Mouse (Mus musculus) mouse embryonic stem cell (cell line): ENCODE measurements around the gene Mmel1.

Source experiments
- in situ Hi-C, 2 experiments: fragments of 300-500 bp; cut with MboI; formaldehyde crosslinking; loops; 1 replicate in 1 of 2; 3 replicates in 1 of 2; pipeline ENCODE4 v1.14.3; 2019 to 2020; ENCODE audit warnings: low sequenced_read_pairs in 2 of 2, low pct_unique_long_range_greater_than_20kb in 1 of 2, mixed read lengths in 1 of 2; ENCODE audit not compliant: unreplicated experiment in 1 of 2

The Mmel1 gene

GRCm38 (mm10) chr4:154858601-154859000 lies 10.8 kb upstream of the Mmel1 start:
- in situ Hi-C loops = no loop called here

- in situ Hi-C loops = no loop called here
Measured at GRCm38 (mm10) chr4:154861967-154862366, 7.4 kb upstream of the Mmel1 start.

GRCm38 (mm10) chr4:154863436-154863935 lies 5.9 kb upstream of the Mmel1 start:
- in situ Hi-C loops = no loop called here

GRCm38 (mm10) chr4:154864271-154864771 lies 5.1 kb upstream of the Mmel1 start:
- in situ Hi-C loops = no loop called here

GRCm38 (mm10) chr4:154864961-154865760 lies 4.2 kb upstream of the Mmel1 start:
- in situ Hi-C loops = no loop called here

DNA sequence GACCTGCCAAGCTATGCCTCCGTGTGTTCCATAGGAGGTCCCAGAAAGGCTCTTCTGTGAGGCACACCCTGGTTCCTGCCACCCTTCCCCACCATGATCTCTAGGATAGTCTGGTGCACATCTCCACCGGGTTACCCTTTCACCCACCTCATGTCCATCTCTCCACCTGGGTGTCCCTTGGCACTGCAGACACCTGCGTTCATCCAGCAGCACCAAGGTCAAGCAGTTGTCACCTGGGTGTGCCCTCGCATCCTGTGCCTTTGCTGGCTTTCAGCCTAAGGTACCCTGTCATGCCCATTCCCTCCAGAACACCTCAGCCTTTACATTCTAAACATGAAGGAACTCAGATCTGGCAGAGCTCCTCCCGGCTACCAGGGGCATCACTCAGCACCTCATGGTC lies 3.0 kb upstream of the Mmel1 start:
- in situ Hi-C loops = no loop called here

DNA sequence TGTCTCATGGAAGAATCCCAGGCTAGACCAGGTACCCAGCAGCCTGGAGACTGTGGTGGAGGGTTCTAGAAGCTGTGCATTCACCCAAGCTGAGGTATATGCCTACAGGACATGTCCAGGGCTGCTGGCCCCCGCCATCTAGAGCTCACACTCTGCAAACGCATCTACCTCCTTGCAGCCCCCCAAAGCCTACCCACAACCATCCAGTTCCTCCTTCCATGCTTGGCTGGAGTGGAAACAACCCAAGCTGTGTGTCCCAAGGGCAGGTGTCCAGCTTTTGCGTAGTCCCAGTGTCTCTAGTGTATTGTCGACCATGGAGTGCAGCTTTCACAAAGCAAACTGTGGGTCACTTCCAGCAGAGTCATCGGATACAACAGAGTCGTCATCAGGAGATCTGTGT lies 2.1 kb upstream of the Mmel1 start:
- in situ Hi-C loops = no loop called here

DNA sequence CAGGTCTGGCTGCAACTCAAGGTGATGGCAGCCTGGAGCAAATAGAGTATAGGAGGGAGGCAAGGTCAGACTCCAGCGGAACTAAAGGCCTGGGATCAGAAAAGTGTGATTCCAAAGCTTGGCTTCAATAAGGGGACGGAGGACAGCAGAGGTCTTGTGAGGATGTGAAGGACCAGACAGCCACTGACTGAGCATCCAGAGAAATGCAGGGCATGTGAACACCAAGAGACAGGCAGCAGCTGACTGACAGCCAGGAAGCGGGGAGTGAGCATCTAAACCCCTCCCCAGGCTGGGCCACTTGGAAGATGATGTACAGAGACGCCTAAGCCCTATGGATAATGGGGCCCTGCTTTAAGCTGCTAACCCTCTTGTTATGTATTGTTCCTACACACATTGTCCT lies 1.3 kb downstream of the Mmel1 start:
- in situ Hi-C loops = no loop called here

DNA sequence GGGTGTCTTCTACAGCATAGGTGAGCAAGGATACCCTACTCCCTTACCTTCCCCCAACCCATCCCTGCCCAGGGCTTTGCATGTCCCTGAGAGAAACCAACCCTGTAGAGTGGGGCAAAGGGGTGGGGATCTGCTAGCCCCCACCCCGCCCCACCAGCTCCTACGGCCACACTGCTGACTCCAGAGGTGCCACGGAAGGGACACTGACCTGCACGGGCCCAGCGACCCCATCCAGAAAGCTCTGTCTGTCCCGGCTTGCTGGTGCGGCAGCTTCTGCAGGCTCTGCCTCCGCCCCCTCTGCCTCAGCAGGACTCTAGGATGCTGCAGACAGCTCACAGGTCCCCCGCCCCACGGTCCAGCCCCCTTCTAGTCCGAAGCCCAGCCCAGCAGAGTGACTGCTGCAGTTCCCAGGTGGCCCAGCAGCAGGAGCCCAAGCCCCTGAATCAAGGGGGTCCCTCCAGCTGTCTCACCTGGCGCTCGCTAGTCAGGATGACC lies 2.4 kb downstream of the Mmel1 start:
- in situ Hi-C loops = no loop called here

DNA sequence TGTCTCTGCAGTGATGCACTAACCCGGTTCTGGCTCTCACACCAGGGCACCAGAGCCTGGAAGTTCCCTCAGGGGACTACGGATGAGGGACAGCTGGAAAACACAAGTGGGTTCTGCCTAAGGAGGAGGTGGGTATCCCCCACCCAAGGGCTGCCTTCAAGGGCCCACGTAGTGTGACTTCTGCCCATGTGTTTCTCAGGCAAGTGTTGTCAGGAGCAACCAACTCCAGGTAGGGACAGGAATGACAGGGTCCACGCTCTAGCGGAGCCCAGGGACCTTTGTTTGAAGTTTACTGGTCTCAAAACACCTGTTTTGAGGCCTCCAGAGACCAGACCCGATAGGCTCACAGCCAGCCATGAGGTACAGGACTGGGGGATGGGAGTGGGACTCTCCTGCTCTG lies 3.8 kb downstream of the Mmel1 start:
- in situ Hi-C loops = no loop called here

GRCm38 (mm10) chr4:154877864-154878548 lies 8.6 kb downstream of the Mmel1 start:
- in situ Hi-C loops = loop anchor here in 1 of 2 experiments (25.0 kb wide), 1 partner anchor 359 kb away; the partner anchor contains the start of gene Faap20

- in situ Hi-C loops = loop anchor here (10.0 to 25.0 kb wide), 3 partner anchors 184 to 374 kb away; partner anchors contain the start of genes Faap20 (in 1 of the 2) and Pex10 (in 1 of the 2)
Measured at GRCm38 (mm10) chr4:154880730-154881129, 11.3 kb downstream of the Mmel1 start.

DNA sequence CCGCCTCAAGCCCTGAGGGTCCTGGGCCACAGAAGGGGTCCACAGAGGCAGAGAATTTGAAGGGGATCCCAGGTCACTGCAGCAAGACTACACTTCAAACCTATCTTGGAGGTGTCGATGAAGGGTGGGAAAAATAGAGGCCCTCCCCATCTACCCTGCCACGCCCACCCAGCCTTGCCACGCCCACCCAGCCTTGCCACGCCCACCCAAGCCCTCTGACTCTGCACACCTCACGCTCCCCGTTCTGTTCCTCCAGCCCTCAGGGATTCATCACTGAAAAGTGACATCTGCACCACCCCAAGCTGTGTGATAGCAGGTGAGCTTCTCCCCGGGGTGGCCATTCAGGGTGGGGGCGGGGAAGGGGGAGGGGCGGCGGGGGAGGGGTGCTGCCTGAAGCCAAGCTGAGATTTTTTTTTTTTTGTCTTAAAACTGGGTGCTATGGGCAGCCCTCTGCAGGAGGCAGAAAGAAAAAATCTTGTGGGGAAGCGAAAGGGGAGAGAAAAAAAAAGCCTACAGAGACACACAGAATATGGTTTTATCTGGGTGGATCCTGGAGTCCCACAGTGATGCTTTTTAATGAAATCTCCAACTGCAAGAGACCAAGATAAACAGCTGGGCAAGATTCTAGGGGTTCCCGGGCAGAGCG lies 12.8 kb downstream of the Mmel1 start:
- in situ Hi-C loops = loop anchor here (10.0 to 25.0 kb wide), 3 partner anchors 183 to 373 kb away; partner anchors contain the start of genes Faap20 (in 1 of the 2) and Pex10 (in 1 of the 2)

GRCm38 (mm10) chr4:154885416-154885815 lies 16.0 kb downstream of the Mmel1 start:
- in situ Hi-C loops = loop anchor here (5.0 to 25.0 kb wide), 4 partner anchors 179 to 369 kb away; partner anchors contain the start of genes Pex10 (in 2 of the 2) and Faap20 (in 1 of the 2)

- in situ Hi-C loops = loop anchor here (5.0 to 25.0 kb wide), 4 partner anchors 178 to 368 kb away; partner anchors contain the start of genes Pex10 (in 2 of the 2) and Faap20 (in 1 of the 2)
Measured at GRCm38 (mm10) chr4:154886876-154887592, 17.6 kb downstream of the Mmel1 start.

GRCm38 (mm10) chr4:154887593-154888250 lies 18.3 kb downstream of the Mmel1 start:
- in situ Hi-C loops = loop anchor here (5.0 to 25.0 kb wide), 4 partner anchors 177 to 367 kb away; partner anchors contain the start of genes Pex10 (in 2 of the 2) and Faap20 (in 1 of the 2)

GRCm38 (mm10) chr4:154890887-154891286 lies 21.5 kb downstream of the Mmel1 start:
- in situ Hi-C loops = loop anchor here in 1 of 2 experiments (25.0 kb wide), 1 partner anchor 346 kb away; the partner anchor contains the start of gene Faap20
